Mouse (Mus musculus) ES-E14 (cell line): Measurements from ENCODE around the gene Kif21a. TPM values are rescaled to one million over a fixed set of nuclear protein-coding genes. Genes with fewer than 3 reads are reported as not detected.

Experiments
- DNase-seq: peaks from one replicate; pipeline ENCODE4 v3.0.0-alpha.2; 2013; ENCODE audit warnings: low read depth, low spot score
- H3K27ac ChIP-seq: 2 replicates; pipeline ENCODE4 v1.5.1; 2012; ENCODE audit warnings: low read depth, mild to moderate bottlenecking, low read length, moderate library complexity, mixed read lengths; ENCODE audit not compliant: poor library complexity, insufficient read depth, severe bottlenecking
- H3K36me3 ChIP-seq: 2 replicates; pipeline ENCODE4 v1.6.1; 2012; ENCODE audit warnings: mild to moderate bottlenecking, low read length, moderate library complexity, mixed read lengths; ENCODE audit not compliant: control insufficient read depth, poor library complexity, insufficient read depth, severe bottlenecking
- H3K4me1 ChIP-seq, 2 experiments: fragments of 150-350 bp in 1 of 2; sonication (generic) in 1 of 2; 2 replicates each; pipeline ENCODE4 v1.6.1; 2012; ENCODE audit warnings: low read length in 2 of 2, mild to moderate bottlenecking in 1 of 2, mixed read lengths in 1 of 2; ENCODE audit not compliant: control insufficient read depth in 2 of 2, insufficient read depth in 2 of 2, poor library complexity in 1 of 2
- H3K4me3 ChIP-seq, 2 experiments: fragments of 150-350 bp in 1 of 2; sonication (generic) in 1 of 2; 2 replicates each; pipeline ENCODE4 v1.5.1; 2012; ENCODE audit warnings: low read length in 2 of 2, low read depth in 1 of 2, mild to moderate bottlenecking in 1 of 2, mixed read lengths in 1 of 2; ENCODE audit not compliant: insufficient read depth in 1 of 2, poor library complexity in 1 of 2, severe bottlenecking in 1 of 2
- H3K9ac ChIP-seq: 2 replicates; pipeline ENCODE4 v1.6.1; 2012; ENCODE audit warnings: low read depth, mild to moderate bottlenecking, low read length, mixed read lengths; ENCODE audit not compliant: poor library complexity, insufficient read depth, severe bottlenecking
- H3K9me3 ChIP-seq: fragments of 150-350 bp; sonication (generic); 2 replicates; pipeline ENCODE4 v1.6.1; 2012; ENCODE audit warnings: low read depth, mild to moderate bottlenecking, low read length; ENCODE audit not compliant: control insufficient read depth, insufficient read depth
- CHD2 ChIP-seq: IDR thresholded peaks from 2 replicates; pipeline ENCODE4 v1.6.1; 2014; ENCODE audit warnings: mild to moderate bottlenecking, low read depth, low read length, inconsistent platforms
- HCFC1 ChIP-seq: IDR thresholded peaks from 2 replicates; pipeline ENCODE4 v1.6.1; 2012; ENCODE audit warnings: low read length, inconsistent platforms, borderline replicate concordance; ENCODE audit not compliant: insufficient read depth
- MAFK ChIP-seq: IDR thresholded peaks from 2 replicates; pipeline ENCODE4 v1.6.1; 2014; ENCODE audit warnings: mild to moderate bottlenecking, low read depth, low read length, inconsistent platforms; ENCODE audit not compliant: insufficient read depth
- ZC3H11A ChIP-seq: IDR thresholded peaks from 2 replicates; pipeline ENCODE4 v1.6.1; 2012; ENCODE audit warnings: low read depth, mild to moderate bottlenecking, inconsistent platforms, low read length, borderline replicate concordance
- ZNF384 ChIP-seq: IDR thresholded peaks from 2 replicates; pipeline ENCODE4 v1.6.1; 2012; ENCODE audit warnings: low read depth, low read length, inconsistent platforms
- in situ Hi-C, 2 experiments: fragments of 600-800 bp; cut with MboI; formaldehyde crosslinking; loops; one replicate each; pipeline ENCODE4 v1.15.1; 2025; ENCODE audit warnings: low sequenced_read_pairs in 2 of 2, inconsistent platforms in 1 of 2; ENCODE audit not compliant: unreplicated experiment in 2 of 2
- total RNA-seq: library from RNA; depleted of rRNA; stranded (reverse); fragments of 300-350 nt; gene quantifications from 2 replicates; pipeline ENCODE4 v1.2.3, GENCODE M21; 2012; rRNA removed

Kif21a gene
- 5.4 TPM in 2 replicates for total RNA-seq

GRCm38 (mm10) chr15:91049496-91050441, at the start of gene Kif21a:
TSS of gene Kif21a (minus strand) at chr15:91049948.
- TF ChIP-seq HCFC1 (no peak), MAFK (no peak), ZC3H11A (no peak), CHD2 (no peak), ZNF384 (no peak)
- Histone ChIP-seq H3K27ac (no peak within 1 kb of the TSS), H3K4me1 (peaks cover 1 to 2% of the 10 kb centered on the region in 2 experiments; a peak in 1 of 4 replicates), H3K9ac (peak within 1 kb of the TSS; percentile 68), H3K36me3 (no peaks in the 10 kb centered on the region), H3K9me3 (no peaks in the 10 kb centered on the region), H3K4me3 (peak within 1 kb of the TSS; percentile 78 to 86)
- in situ Hi-C loops, result no loop called here
- DNase-seq, result no peak

DNA sequence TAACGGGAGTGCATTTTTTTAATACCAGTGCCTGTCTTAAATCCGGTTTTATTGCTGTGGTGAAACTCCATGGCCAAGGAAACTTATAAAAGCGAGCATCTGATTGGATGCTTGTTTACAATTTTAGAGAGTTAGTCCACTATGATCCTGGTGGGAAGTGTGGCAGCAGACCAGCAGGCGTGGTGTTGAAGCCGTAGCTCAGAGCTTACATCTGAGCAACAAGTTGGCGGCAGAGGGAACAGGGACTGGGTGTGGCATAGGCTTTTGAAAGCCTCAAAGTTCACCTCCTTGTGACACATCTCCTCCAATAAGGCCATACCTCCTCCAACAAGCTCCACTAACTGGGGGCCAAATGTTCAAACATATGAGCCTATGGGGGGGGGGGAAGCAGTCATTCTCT, 46.9 kb upstream of the Kif21a start:
- no peaks in the 10 kb centered on the region for H3K9me3 ChIP-seq
- no peak overlapping the region for H3K27ac ChIP-seq
- in situ Hi-C loops, result no loop called here
- H3K36me3 ChIP-seq, result no peaks in the 10 kb centered on the region
- no peak for TF ChIP-seq MAFK
- TF ChIP-seq CHD2, result no peak
- TF ChIP-seq ZC3H11A, result no peak
- no peak for TF ChIP-seq ZNF384
- TF ChIP-seq HCFC1, result no peak
- peaks cover 0 to 2% of the 10 kb centered on the region in 2 experiments; a peak in 1 of 4 replicates for H3K4me1 ChIP-seq
- DNase-seq, result no peak
- no peak overlapping the region for H3K4me3 ChIP-seq
- no peak overlapping the region for H3K9ac ChIP-seq

- H3K4me3 ChIP-seq, result no peak overlapping the region
- in situ Hi-C loops, result no loop called here
- no peaks in the 10 kb centered on the region for H3K9me3 ChIP-seq
- no peaks in the 10 kb centered on the region for H3K36me3 ChIP-seq
- no peak for TF ChIP-seq ZNF384
- no peak for TF ChIP-seq MAFK
- no peak for TF ChIP-seq HCFC1
- TF ChIP-seq CHD2, result no peak
- no peak for TF ChIP-seq ZC3H11A
- H3K27ac ChIP-seq, result no peak overlapping the region
- H3K9ac ChIP-seq, result no peak overlapping the region
- H3K4me1 ChIP-seq, result peaks cover 0 to 2% of the 10 kb centered on the region in 2 experiments; a peak in 1 of 4 replicates
- no peak for DNase-seq
Measured at GRCm38 (mm10) chr15:91089427-91089826, 39.7 kb upstream of the Kif21a start.

DNA sequence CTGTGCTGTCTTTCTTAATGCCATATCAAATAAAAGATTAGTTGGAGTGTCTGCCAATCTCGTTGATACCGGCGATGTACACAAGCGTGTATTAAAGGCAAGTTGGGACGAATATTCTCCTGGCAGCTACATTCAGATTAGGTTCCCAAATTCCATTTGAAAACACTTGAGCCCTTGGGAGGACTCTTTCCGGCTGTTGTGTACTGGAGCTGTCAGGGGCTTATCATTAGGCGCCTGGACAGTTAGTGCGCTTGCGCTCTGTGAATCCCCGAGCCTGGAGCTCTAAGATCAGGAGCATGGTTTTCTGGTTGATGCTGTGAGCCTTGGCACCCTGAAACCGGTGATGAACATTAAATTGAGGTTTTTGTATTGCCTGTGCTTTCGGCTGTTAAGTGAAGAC, 38.3 kb upstream of the Kif21a start:
- Histone ChIP-seq H3K27ac (no peak overlapping the region), H3K4me3 (no peak overlapping the region), H3K9ac (no peak overlapping the region), H3K4me1 (peaks cover 0 to 2% of the 10 kb centered on the region in 2 experiments; a peak in 1 of 4 replicates), H3K9me3 (no peaks in the 10 kb centered on the region), H3K36me3 (no peaks in the 10 kb centered on the region)
- no peak for DNase-seq
- TF ChIP-seq HCFC1 (no peak), ZNF384 (no peak), ZC3H11A (no peak), MAFK (no peak), CHD2 (no peak)
- in situ Hi-C loops, result no loop called here
